Mouse (Mus musculus) lung, embryonic 16.5 days (tissue): ENCODE measurements around the gene Sft2d2. TPM values are rescaled to one million over a fixed set of nuclear protein-coding genes. Genes with fewer than 3 reads are reported as not detected.

Experiments used
- ATAC-seq: fragments of 200-750 bp; cut with Nextera tagmentation; 2 replicates; pipeline ENCODE4 v1.8.0; 2017; ENCODE audit warnings: low read depth, mild to moderate bottlenecking, moderate library complexity
- H3K27ac ChIP-seq: fragments of 300-500 bp; sonication (generic); 2 replicates; pipeline ENCODE4 v1.5.1; 2014; ENCODE audit warnings: mild to moderate bottlenecking, control low read depth, low read length
- H3K27me3 ChIP-seq: fragments of 300-500 bp; sonication (generic); 2 replicates; pipeline ENCODE4 v1.6.1; 2014; ENCODE audit warnings: low read depth, low read length, mixed read lengths; ENCODE audit not compliant: control insufficient read depth, insufficient read depth
- H3K36me3 ChIP-seq: fragments of 300-500 bp; sonication (generic); 2 replicates; pipeline ENCODE4 v1.6.1; 2014; ENCODE audit warnings: low read length; ENCODE audit not compliant: control insufficient read depth, insufficient read depth
- H3K4me1 ChIP-seq: fragments of 300-500 bp; sonication (generic); replicated peaks from 2 replicates; pipeline ENCODE4 v1.6.1; 2014; ENCODE audit warnings: low read length, mixed read lengths; ENCODE audit not compliant: control insufficient read depth, insufficient read depth
- H3K4me2 ChIP-seq: fragments of 300-500 bp; sonication (generic); 2 replicates; pipeline ENCODE4 v1.6.1; 2014; ENCODE audit warnings: low read depth, low read length, control low read depth
- H3K4me3 ChIP-seq: fragments of 300-500 bp; sonication (generic); 2 replicates; pipeline ENCODE4 v1.5.1; 2014; ENCODE audit warnings: mild to moderate bottlenecking, low read length, control low read depth
- H3K9ac ChIP-seq: fragments of 300-500 bp; sonication (generic); 2 replicates; pipeline ENCODE4 v1.6.1; 2014; ENCODE audit warnings: low read length, control low read depth
- H3K9me3 ChIP-seq: fragments of 300-500 bp; sonication (generic); 2 replicates; pipeline ENCODE4 v1.6.1; 2016; ENCODE audit warnings: low read length; ENCODE audit not compliant: control insufficient read depth
- WGBS: fragments of 180-500 bp; shearing (Covaris S2); extraction: QIAGEN DNeasy Blood & Tissue Kit; methylation state at CpG from one replicate; pipeline ENCODE4 v1.1.7; 2014; 5-methylcytosine and 5-hydroxymethylcytosine counted together
- polyA plus RNA-seq: library from polyadenylated mRNA; unstranded; fragments of >200 nt; fragmentation: Nextera tagmentation; extraction: Ambion mirVana; gene quantifications from 2 replicates; pipeline ENCODE4 v1.2.1, GENCODE M21; 2015

Gene Sft2d2
- polyA plus RNA-seq, 1 experiment from 2014 or later, result 22.4 TPM

DNA sequence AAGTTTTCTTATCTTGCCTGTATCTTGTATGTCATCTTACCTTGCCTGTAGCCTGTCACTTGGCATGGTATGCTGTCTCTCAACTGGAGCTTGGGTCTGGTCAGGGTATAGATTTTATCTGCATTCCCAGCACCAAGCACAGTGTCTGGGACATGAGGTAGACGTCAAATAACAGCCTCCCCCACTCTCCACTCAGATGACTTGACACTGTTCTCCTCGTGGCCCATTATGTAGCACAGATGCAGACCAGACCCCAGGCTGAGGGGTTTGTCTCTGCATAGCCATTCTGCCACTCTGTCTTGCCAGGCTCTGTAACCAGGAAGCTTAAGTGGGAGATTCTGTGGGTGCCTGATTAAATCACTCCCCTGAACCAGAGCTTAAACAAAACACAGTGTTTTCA lies 11.4 kb upstream of the Sft2d2 start:
- no peak for ATAC-seq
- no peaks in the 10 kb centered on the region for H3K9me3 ChIP-seq
- no peaks in the 10 kb centered on the region for H3K36me3 ChIP-seq
- H3K27ac ChIP-seq, result no peak overlapping the region
- no peaks in the 10 kb centered on the region for H3K27me3 ChIP-seq
- H3K4me2 ChIP-seq, result no peak overlapping the region
- H3K9ac ChIP-seq, result no peak overlapping the region
- H3K4me3 ChIP-seq, result no peak overlapping the region
- WGBS, result 8% methylated on average over 2 of the region's 2 CpGs
- H3K4me1 ChIP-seq, result no peaks in the 10 kb centered on the region

DNA sequence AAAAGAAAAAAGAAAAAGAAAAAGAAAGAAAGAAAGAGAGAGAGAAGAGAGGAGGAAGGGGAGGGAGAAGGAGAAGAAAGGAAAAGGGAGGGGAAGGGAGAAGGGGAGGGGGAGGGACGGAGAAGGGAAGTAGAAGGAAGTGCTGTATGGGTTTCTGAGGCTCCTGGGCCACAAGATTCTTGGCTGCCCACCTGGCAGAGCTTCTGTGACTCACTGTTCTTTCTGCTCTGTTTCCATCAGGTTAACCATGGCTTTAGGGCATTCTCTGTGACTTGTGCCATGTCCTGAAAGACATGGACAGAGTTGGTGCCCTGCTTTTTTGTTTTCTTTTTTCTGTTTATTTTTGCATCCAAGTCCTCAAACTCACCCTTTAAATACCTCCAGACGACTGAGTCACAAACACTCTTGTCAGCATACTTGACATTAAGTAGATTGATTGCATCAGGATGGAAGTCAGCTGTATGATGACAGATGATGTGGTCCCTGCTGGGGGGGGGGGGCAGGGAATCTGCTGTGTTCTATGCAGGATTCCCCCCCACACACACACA lies 9.3 kb upstream of the Sft2d2 start:
- ATAC-seq, result no peak
- 22% methylated on average over 2 of the region's 2 CpGs for WGBS
- H3K4me1 ChIP-seq, result no peaks in the 10 kb centered on the region
- H3K36me3 ChIP-seq, result no peaks in the 10 kb centered on the region
- no peaks in the 10 kb centered on the region for H3K9me3 ChIP-seq
- no peak overlapping the region for H3K4me3 ChIP-seq
- no peak overlapping the region for H3K4me2 ChIP-seq
- no peak overlapping the region for H3K9ac ChIP-seq
- H3K27me3 ChIP-seq, result no peaks in the 10 kb centered on the region
- no peak overlapping the region for H3K27ac ChIP-seq

DNA sequence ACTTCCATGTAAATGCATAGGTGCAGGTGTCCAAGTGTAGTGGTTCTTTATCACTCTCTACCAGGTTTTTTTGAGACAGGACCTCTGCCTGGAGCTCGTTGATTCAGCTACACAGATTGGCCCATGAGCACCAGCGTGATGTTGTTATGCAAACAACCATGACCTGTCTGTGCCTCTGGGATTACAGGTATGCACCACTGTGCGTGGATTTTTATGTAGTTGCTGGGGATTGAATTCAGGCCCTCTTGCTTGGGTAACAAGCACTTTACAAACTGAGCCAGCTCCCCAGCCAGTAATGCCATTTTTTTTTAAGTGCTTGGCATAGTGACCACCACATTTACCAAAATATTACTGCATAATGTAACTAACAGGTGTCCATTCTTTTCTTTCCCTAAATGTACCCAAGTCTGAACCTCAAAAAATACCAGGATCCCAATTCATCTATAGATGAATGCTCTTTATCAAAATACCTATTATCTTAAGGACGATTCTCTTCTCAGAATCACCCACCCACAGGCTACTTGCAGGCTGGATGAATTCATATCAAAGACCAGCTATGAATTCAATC lies 7.3 kb upstream of the Sft2d2 start:
- H3K9ac ChIP-seq, result no peak overlapping the region
- no peak overlapping the region for H3K4me3 ChIP-seq
- H3K4me2 ChIP-seq, result no peak overlapping the region
- no peaks in the 10 kb centered on the region for H3K9me3 ChIP-seq
- ATAC-seq, result no peak
- no peak overlapping the region for H3K27ac ChIP-seq
- H3K4me1 ChIP-seq, result no peaks in the 10 kb centered on the region
- 69% methylated on average over 4 of the region's 4 CpGs for WGBS
- H3K36me3 ChIP-seq, result no peaks in the 10 kb centered on the region
- H3K27me3 ChIP-seq, result no peaks in the 10 kb centered on the region

DNA sequence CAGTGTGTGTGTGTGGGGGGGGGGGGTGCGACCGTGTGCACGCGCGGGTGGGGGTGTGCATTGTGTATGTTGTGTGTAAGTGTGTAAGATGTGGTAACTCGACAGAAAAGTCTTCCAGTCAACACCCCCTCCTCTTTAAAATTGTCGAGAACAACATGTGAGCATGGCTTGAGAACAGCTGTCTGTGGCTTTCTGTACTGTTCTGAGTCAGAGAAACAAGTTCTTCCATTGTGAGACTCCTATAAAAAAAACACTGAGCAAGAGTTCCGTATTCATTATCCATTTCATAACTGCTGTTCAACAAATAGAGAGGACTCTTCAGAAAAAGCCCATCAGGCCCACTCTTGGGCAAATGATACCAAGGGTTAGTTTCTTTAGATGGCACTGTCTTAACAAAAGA lies 6.5 kb upstream of the Sft2d2 start:
- Histone ChIP-seq H3K4me1 (no peaks in the 10 kb centered on the region), H3K9me3 (no peaks in the 10 kb centered on the region), H3K27ac (no peak overlapping the region), H3K27me3 (no peaks in the 10 kb centered on the region), H3K4me3 (no peak overlapping the region), H3K4me2 (no peak overlapping the region), H3K9ac (no peak overlapping the region), H3K36me3 (no peaks in the 10 kb centered on the region)
- peak; percentile 35; the same call in 1 of the 2 replicates for ATAC-seq
- WGBS, result 40% methylated on average over 8 of the region's 8 CpGs

DNA sequence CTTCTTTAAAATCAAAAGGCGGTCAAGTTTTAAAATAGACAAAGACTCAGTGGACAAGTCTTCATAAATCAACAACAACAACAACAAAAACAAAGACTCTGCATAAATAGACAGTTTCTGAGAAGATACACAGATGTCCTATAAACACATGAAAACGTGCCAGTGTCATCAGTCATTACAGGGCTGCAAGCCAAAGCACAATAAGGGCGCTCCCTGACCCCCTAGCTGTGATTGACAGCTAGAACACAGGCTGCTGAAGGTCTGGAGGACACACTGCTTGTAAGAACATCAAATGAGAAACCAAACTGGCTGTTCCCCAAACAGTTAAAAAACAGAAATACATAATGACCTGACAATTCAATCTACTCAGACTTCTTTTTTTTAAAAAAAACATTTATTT lies 5.4 kb upstream of the Sft2d2 start:
- Histone ChIP-seq H3K36me3 (no peaks in the 10 kb centered on the region), H3K27ac (no peak overlapping the region), H3K9me3 (no peaks in the 10 kb centered on the region), H3K4me1 (0 out of 2 replicates have a peak, but pooled peaks cover 2% of the 10 kb centered on the region), H3K4me2 (no peak overlapping the region), H3K4me3 (no peak overlapping the region), H3K27me3 (no peaks in the 10 kb centered on the region), H3K9ac (no peak overlapping the region)
- peak; percentile 65 for ATAC-seq
- WGBS, result 59% methylated on average over 3 of the region's 3 CpGs

DNA sequence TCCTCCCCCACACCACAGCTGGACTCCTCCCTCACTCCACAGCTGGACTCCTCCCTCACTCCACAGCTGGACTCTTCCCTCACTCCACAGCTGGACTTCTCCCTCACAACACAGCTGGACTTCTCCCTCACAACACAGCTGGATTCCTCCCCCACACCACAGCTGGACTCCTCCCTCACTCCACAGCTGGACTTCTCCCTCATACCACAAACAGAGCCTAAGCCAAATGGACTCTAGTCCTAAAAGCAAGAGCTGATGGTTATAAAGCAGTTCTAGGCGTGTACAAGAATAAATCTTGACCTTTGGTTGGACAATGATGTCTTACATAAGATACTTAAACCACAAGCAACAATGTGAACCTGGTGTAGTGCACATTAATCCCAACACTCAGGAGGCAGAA lies 4.7 kb upstream of the Sft2d2 start:
- Histone ChIP-seq H3K27me3 (no peaks in the 10 kb centered on the region), H3K9me3 (no peaks in the 10 kb centered on the region), H3K36me3 (no peaks in the 10 kb centered on the region), H3K4me3 (no peak overlapping the region), H3K4me2 (no peak overlapping the region), H3K9ac (no peak overlapping the region), H3K4me1 (0 out of 2 replicates have a peak, but pooled peaks cover 2% of the 10 kb centered on the region), H3K27ac (peak overlapping the region; percentile 3; the same call in 1 of the 2 replicates)
- 64% methylated on average over 1 of the region's 1 CpGs for WGBS
- ATAC-seq, result no peak

DNA sequence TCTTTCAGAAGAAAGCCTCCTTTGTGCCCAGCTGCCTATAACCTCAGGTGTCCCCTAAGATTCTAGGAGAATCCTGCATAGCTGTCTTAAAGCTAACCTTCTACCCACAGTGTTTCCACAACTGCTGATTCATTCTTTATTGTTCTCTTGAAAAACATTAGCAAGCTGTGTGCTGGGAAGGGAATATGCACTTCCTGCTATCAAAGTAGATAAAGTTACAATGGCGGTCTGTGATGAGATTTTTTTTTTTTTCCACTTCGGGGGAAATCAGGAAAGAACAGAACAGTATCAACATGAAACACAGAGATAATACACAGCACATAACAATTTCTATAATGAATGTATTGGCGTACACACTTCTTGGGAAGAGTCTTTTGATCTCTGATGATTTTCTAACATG lies 3.6 kb upstream of the Sft2d2 start:
- H3K27me3 ChIP-seq, result no peaks in the 10 kb centered on the region
- 41% methylated on average over 3 of the region's 3 CpGs for WGBS
- H3K4me2 ChIP-seq, result no peak overlapping the region
- H3K36me3 ChIP-seq, result no peaks in the 10 kb centered on the region
- H3K27ac ChIP-seq, result no peak overlapping the region
- H3K4me1 ChIP-seq, result peaks cover 2% of the 10 kb centered on the region; the same call in 1 of the 2 replicates
- no peaks in the 10 kb centered on the region for H3K9me3 ChIP-seq
- ATAC-seq, result no peak
- H3K9ac ChIP-seq, result no peak overlapping the region
- H3K4me3 ChIP-seq, result no peak overlapping the region

DNA sequence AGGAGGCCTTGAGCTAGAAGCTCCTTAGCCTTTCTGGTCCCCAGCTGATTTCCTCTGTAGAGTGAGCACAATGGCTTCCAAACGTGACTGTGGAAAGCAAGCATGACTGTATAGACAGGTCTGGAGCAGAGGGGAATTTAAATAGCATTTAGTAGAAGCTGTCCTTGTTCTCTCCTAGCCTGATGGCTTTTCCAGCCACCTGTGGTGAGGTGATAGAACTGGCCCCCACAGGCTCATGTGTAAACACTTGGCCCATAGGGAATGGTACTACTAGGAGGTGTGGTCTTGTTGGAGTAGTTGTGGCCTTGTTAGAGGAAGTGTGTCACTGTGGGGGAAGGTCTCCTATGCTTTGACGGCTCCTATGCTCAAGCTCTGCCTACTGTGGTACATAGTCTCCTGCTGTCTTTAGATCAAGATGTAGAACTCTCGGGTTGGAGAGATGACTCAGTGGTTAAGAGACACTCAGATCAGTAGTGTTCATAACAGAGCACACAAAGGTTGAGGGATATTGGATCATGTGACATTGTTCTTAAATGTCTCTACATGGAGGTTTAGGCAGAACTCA lies 1.2 kb upstream of the Sft2d2 start:
- H3K4me1 ChIP-seq, result peaks cover 2% of the 10 kb centered on the region; the same call in 1 of the 2 replicates
- no peaks in the 10 kb centered on the region for H3K27me3 ChIP-seq
- H3K9ac ChIP-seq, result no peak overlapping the region
- no peak overlapping the region for H3K4me2 ChIP-seq
- H3K4me3 ChIP-seq, result no peak overlapping the region
- WGBS, result 47% methylated on average over 3 of the region's 3 CpGs
- no peak for ATAC-seq
- H3K27ac ChIP-seq, result no peak overlapping the region
- H3K9me3 ChIP-seq, result no peaks in the 10 kb centered on the region
- H3K36me3 ChIP-seq, result no peaks in the 10 kb centered on the region

DNA sequence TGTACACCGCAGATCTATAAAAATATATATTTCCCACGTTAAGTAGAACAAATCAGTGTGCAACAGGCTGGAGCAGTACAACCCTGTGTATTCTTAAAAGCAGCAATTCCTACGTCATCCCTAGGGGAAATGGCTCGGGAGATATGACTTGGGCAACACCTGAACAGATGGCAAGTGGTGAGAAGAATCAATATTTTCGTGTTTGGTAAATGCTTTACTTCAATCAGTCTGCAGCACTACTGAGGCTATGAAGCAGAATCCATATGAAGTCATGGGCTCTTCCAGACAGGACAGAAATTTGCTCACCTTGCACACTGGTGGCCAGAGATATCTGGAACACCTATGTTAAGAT lies 400 bp upstream of the Sft2d2 start:
- Histone ChIP-seq H3K9me3 (no peaks in the 10 kb centered on the region), H3K4me3 (peak overlapping the region; percentile 75), H3K4me1 (peaks cover 2% of the 10 kb centered on the region; the same call in 1 of the 2 replicates), H3K36me3 (no peaks in the 10 kb centered on the region), H3K27me3 (no peaks in the 10 kb centered on the region), H3K9ac (peak overlapping the region; percentile 82), H3K4me2 (peak overlapping the region; percentile 91), H3K27ac (peak overlapping the region; percentile 26)
- 6% methylated on average over 5 of the region's 5 CpGs for WGBS
- no peak for ATAC-seq
